Mouse (Mus musculus) E14TG2a.4 (cell line): ENCODE results near the gene Tyk2.

Experiments
- CTCF ChIP-seq: conservative IDR thresholded peaks from 2 replicates; pipeline ENCODE4 v1.5.1; 2014; ENCODE audit warnings: low read length
- NANOG ChIP-seq: IDR thresholded peaks from 2 replicates; pipeline ENCODE4 v1.6.1; 2014; ENCODE audit warnings: borderline replicate concordance, low read length, mixed read lengths
- POU5F1 ChIP-seq: IDR thresholded peaks from 2 replicates; pipeline ENCODE4 v1.6.1; 2014; ENCODE audit warnings: low read length, borderline replicate concordance

GRCm38 (mm10) chr9:21141922-21142321, 10.9 kb upstream of the Tyk2 start:
- no peak for TF ChIP-seq CTCF
- TF ChIP-seq POU5F1, result no peak
- TF ChIP-seq NANOG, result no peak
